Mouse (Mus musculus): Measurements from ENCODE around the gene St6gal2. TPM values are rescaled to one million over a fixed set of nuclear protein-coding genes. Genes with fewer than 3 reads are reported as not detected.

The St6gal2 gene
- polyA plus RNA-seq (2015; fragmentation: Nextera tagmentation; extraction: Ambion mirVana): 18.4 and 18.7 TPM in 2 replicates

DNA sequence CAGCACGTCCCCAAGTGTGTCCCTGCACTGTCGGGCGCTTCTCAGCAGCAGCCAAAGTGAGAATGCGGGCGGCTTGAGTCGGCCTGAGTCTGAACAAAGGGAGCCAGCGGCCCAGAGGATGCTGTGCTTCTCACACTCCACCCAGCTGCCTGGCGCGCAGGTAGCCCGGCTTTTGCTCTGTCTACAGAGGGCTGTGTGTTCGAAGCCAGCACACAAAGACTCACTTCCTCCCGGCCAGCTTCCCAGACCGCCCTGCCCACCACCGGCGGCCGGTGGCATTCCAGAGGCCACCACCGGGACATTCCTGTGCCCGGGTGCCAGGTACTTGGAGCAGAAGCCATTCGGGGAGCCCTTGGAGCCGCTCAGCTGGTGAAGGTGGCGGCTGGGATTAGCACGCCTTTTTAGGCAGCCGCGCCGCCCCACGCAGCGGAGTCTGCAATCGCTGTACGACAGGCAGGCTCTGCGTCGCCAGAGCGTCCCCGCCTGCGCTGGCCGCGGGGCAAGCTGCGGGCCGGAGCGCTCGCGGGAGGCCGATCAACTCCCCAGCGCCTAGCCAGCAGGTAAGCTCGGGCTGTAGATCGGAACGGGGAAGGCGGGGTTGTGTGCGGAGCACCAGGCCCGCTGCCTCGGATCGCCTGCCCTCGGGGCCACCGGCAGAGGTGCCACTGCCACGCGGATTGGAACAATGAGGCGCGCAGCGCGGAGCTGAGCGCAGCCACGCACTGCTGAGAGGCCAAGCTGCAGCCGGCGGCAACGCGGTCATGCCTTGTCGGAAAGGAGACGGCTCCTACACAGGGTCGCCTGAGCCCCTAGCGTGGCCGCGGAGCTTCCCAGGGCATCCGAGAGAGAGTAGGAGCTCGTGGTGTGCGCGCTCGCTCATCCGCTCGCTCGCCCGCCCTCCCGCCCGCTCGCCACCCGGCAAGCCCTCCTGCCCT is at the start of gene St6gal2:
St6gal2 (plus strand) TSS at position 133 of the 935 bp plus-strand sequence.
- Histone ChIP-seq H3K27me3 (no peaks in the 10 kb centered on the region), H3K36me3 (no peaks in the 10 kb centered on the region), H3K4me2 (replicated peaks) (peak within 1 kb of the TSS; percentile 76), H3K4me3 (replicated peaks) (peak within 1 kb of the TSS; percentile 64), H3K27ac (peak within 1 kb of the TSS; percentile 95), H3K4me1 (replicated peaks) (peaks cover 24% of the 10 kb centered on the region), H3K9ac (replicated peaks) (peak within 1 kb of the TSS; percentile 90), H3K9me3 (no peaks in the 10 kb centered on the region)
- peak; percentile 95 for ATAC-seq
- WGBS: under 1% methylated on average over 83 of the region's 84 CpGs

DNA sequence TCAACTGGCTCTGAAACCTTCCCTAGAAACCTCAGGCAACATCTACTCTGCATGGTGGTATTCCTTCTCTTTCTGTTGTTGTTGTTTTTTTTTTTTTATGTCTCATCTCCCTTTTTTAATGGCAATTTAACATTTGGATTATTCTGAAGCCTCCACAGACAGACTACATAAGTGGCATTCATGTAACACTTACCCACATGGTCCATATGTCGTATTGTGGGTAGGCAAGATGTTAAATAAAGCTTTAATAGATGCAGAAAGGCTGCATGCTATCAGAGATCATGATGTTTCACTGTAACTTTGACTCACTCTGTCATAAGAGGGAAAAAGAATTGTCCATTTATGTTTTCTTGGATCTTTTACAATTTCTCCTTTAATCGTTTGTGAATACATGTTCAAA is 39.1 kb upstream of the St6gal2 start:
- H3K27ac ChIP-seq: no peak overlapping the region
- H3K9ac ChIP-seq (replicated peaks): no peak overlapping the region
- H3K4me1 ChIP-seq (replicated peaks): no peaks in the 10 kb centered on the region
- WGBS: 92% methylated on average over 2 of the region's 2 CpGs
- H3K4me2 ChIP-seq (replicated peaks): no peak overlapping the region
- H3K4me3 ChIP-seq (replicated peaks): no peak overlapping the region
- no peaks in the 10 kb centered on the region for H3K9me3 ChIP-seq
- no peaks in the 10 kb centered on the region for H3K27me3 ChIP-seq
- no peak for ATAC-seq
- no peaks in the 10 kb centered on the region for H3K36me3 ChIP-seq

DNA sequence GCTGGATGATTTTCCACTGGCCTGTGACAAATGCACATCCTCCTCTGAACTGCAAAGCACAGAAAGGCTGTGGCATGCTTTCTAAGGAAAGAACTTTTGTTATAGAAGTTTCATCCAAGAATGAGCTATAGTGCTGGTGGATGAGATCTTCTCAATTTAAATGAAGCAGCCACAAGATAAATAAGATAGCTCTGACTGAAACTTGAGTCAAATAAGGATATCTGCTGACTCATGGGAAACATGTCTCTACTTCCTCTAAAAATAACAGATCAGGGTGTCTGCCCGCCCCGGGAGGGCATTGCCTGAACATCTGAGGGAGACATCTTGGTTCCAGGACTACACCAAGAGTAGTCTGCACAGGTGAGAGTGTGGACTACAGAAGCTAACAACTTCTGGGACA is 28.7 kb upstream of the St6gal2 start:
- H3K36me3 ChIP-seq: no peaks in the 10 kb centered on the region
- ATAC-seq: no peak
- no peaks in the 10 kb centered on the region for H3K4me1 ChIP-seq (replicated peaks)
- no peak overlapping the region for H3K27ac ChIP-seq
- H3K9ac ChIP-seq (replicated peaks): no peak overlapping the region
- no peak overlapping the region for H3K4me3 ChIP-seq (replicated peaks)
- no peaks in the 10 kb centered on the region for H3K27me3 ChIP-seq
- WGBS: 91% methylated on average over 2 of the region's 2 CpGs
- no peak overlapping the region for H3K4me2 ChIP-seq (replicated peaks)
- no peaks in the 10 kb centered on the region for H3K9me3 ChIP-seq

DNA sequence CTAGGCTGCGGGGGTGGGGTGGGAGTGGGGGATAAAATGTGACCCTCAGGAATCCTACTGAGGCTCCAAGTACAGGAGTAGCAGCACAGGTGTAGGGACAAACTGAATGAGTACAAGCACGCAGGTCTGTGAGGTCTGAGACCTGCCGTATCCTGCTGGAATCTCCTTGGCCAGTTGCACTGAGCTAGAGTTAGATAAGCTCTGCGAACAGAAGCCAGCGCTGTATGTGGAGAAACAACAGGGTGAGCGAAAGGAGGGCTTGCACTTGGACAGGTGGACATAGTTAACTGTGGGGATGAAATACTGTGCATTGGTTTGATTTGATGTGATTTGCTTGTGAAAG is 974 bp downstream of the St6gal2 start:
- Histone ChIP-seq H3K4me3 (replicated peaks) (peak overlapping the region; percentile 64), H3K9me3 (no peaks in the 10 kb centered on the region), H3K4me1 (replicated peaks) (peaks cover 24% of the 10 kb centered on the region), H3K27me3 (no peaks in the 10 kb centered on the region), H3K36me3 (no peaks in the 10 kb centered on the region), H3K27ac (peak overlapping the region; percentile 95), H3K9ac (replicated peaks) (peak overlapping the region; percentile 90), H3K4me2 (replicated peaks) (peak overlapping the region; percentile 76)
- WGBS: 0% methylated on average over 6 of the region's 6 CpGs
- ATAC-seq: peak; percentile 80

DNA sequence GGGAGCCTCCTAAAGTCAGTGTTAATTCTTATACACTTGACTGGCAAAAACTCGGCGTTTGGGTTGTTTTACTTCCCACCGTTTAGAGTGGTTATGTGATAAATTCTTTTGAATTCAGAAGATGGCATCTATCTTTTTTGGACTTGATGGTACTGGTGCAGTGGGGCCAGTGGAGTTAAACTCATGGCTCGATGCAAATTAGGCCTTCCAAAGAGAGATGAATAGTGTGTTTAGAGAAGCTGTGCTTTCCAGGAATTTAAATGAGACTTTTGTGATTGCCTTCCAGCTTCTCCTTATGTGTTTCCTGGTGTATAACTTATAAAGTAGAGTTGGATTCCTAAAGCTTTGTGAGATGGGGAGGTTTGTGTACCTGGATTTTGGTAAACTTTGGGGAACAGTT is 1.5 kb downstream of the St6gal2 start:
- Histone ChIP-seq H3K9me3 (no peaks in the 10 kb centered on the region), H3K4me2 (replicated peaks) (peak overlapping the region; percentile 76), H3K4me1 (replicated peaks) (peaks cover 24% of the 10 kb centered on the region), H3K4me3 (replicated peaks) (peak overlapping the region; percentile 64), H3K36me3 (no peaks in the 10 kb centered on the region), H3K9ac (replicated peaks) (peak overlapping the region; percentile 90), H3K27ac (no peak overlapping the region), H3K27me3 (no peaks in the 10 kb centered on the region)
- no peak for ATAC-seq
- 20% methylated on average over 4 of the region's 4 CpGs for WGBS

DNA sequence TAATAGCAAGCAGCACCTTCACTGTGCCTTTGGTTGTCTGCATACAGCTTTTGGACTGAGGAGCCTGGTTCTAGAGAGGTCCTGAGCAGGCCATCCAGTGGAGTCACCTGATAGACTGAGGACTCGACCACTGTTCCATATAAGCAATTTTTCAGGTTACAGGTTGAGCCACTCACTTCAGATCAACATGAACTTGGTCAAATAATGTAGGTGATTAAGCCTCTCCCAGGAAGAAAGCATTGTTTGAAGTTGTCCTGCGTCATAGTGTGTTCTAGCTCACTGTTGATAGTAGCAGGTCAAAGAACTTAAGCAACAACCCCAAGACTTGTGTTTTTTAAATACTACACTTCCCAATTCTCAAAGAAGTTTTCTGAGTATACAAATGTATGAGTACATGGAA is 5.8 kb downstream of the St6gal2 start:
- no peak overlapping the region for H3K27ac ChIP-seq
- H3K9me3 ChIP-seq: no peaks in the 10 kb centered on the region
- no peaks in the 10 kb centered on the region for H3K27me3 ChIP-seq
- peaks cover 19% of the 10 kb centered on the region for H3K4me1 ChIP-seq (replicated peaks)
- no peaks in the 10 kb centered on the region for H3K36me3 ChIP-seq
- ATAC-seq: no peak
- WGBS: 79% methylated on average over 2 of the region's 2 CpGs
- no peak overlapping the region for H3K4me2 ChIP-seq (replicated peaks)
- no peak overlapping the region for H3K4me3 ChIP-seq (replicated peaks)
- H3K9ac ChIP-seq (replicated peaks): no peak overlapping the region

DNA sequence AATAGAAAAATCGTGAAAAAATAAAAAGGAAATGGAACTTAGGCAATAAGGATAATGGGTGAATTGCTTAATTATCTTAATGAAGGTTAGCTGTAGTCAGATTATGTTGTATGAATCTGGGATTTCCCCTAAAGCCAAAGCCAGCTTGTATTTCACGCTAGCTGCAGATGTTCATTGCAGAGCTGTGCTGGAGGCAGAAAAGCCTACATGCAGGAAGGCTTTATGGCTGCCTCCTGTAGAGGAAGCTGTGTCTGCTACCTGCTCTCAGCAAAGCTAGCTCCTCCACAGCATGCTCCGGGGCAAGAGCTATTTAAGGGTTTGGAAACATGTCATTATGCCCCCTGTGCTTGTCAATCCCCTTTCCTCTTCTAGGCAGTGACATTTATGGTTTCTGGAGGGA is 9.3 kb downstream of the St6gal2 start:
- H3K4me3 ChIP-seq (replicated peaks): no peak overlapping the region
- H3K9me3 ChIP-seq: no peaks in the 10 kb centered on the region
- 78% methylated on average over 3 of the region's 3 CpGs for WGBS
- H3K4me2 ChIP-seq (replicated peaks): no peak overlapping the region
- H3K36me3 ChIP-seq: no peaks in the 10 kb centered on the region
- 0 out of 2 replicates have a peak, but pooled peaks cover 8% of the 10 kb centered on the region for H3K4me1 ChIP-seq (replicated peaks)
- ATAC-seq: no peak
- no peaks in the 10 kb centered on the region for H3K27me3 ChIP-seq
- H3K27ac ChIP-seq: no peak overlapping the region
- no peak overlapping the region for H3K9ac ChIP-seq (replicated peaks)

DNA sequence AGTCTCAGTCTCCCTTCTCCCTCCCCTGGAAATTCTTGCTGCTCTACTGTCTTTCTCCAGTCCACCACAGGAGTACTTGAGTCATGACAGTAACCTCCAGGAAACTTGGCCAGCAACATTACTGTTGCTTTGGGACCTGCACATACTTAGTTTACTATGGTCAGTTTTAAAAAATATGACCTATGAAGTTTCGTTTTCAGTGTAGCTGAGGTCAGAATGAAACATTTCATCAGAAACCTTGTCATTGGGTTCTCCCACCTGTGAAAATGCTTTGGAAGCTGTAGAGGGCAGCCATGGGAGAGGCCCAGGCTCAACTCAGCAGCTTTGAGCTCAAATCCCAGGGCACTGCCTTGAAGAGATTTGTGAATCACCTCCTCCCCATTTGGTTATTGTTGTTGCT is 15.0 kb downstream of the St6gal2 start:
- H3K4me3 ChIP-seq (replicated peaks): no peak overlapping the region
- no peaks in the 10 kb centered on the region for H3K36me3 ChIP-seq
- no peak overlapping the region for H3K9ac ChIP-seq (replicated peaks)
- H3K4me2 ChIP-seq (replicated peaks): no peak overlapping the region
- no peak for ATAC-seq
- 79% methylated on average over 1 of the region's 1 CpGs for WGBS
- 0 out of 2 replicates have a peak, but pooled peaks cover 8% of the 10 kb centered on the region for H3K4me1 ChIP-seq (replicated peaks)
- no peaks in the 10 kb centered on the region for H3K9me3 ChIP-seq
- H3K27ac ChIP-seq: no peak overlapping the region
- no peaks in the 10 kb centered on the region for H3K27me3 ChIP-seq

DNA sequence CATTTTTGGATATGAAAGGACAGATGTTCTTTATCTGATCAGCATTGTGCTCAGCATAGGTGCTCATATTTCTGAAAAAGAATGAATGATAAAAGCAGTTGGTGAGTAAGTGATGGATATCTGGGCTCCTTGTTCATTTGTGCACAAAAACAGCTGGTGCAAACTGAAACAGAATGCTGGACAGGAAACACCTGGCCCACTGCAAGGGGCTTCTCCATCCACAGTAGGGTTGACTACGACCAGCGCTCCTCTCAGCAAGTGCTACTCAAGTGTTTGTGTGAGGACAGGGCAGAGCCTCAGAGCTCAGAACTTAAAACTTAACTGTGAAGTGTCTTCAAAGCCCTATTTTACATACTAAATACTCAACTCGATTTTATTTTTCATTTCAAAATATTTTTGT is 22.4 kb downstream of the St6gal2 start:
- no peak overlapping the region for H3K4me3 ChIP-seq (replicated peaks)
- 90% methylated on average over 3 of the region's 3 CpGs for WGBS
- no peak overlapping the region for H3K9ac ChIP-seq (replicated peaks)
- no peaks in the 10 kb centered on the region for H3K9me3 ChIP-seq
- no peak overlapping the region for H3K27ac ChIP-seq
- no peaks in the 10 kb centered on the region for H3K27me3 ChIP-seq
- H3K4me1 ChIP-seq (replicated peaks): no peaks in the 10 kb centered on the region
- no peak overlapping the region for H3K4me2 ChIP-seq (replicated peaks)
- no peak for ATAC-seq
- H3K36me3 ChIP-seq: no peaks in the 10 kb centered on the region

DNA sequence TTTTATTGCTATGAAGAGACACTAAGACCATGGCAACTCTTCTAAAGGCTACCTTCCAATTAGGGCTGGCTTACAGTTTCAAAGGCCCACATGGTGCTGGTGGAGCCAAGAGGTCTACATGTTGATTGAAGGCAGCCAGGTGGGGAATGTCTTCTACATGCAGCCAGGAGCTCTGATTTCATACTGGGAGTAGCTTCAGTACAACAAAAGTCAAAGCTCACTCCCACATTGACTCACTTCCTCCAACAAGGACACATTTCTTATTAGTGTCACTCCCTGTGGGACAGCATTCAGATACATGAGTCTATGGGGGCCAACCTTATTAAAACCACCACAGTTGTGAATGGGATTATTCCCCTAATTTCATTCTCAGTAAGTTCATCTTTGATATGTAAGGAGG is 23.8 kb downstream of the St6gal2 start:
- Histone ChIP-seq H3K4me1 (replicated peaks) (no peaks in the 10 kb centered on the region), H3K4me2 (replicated peaks) (no peak overlapping the region), H3K9me3 (no peaks in the 10 kb centered on the region), H3K27me3 (no peaks in the 10 kb centered on the region), H3K36me3 (no peaks in the 10 kb centered on the region), H3K4me3 (replicated peaks) (no peak overlapping the region), H3K27ac (no peak overlapping the region), H3K9ac (replicated peaks) (no peak overlapping the region)
- ATAC-seq: no peak

DNA sequence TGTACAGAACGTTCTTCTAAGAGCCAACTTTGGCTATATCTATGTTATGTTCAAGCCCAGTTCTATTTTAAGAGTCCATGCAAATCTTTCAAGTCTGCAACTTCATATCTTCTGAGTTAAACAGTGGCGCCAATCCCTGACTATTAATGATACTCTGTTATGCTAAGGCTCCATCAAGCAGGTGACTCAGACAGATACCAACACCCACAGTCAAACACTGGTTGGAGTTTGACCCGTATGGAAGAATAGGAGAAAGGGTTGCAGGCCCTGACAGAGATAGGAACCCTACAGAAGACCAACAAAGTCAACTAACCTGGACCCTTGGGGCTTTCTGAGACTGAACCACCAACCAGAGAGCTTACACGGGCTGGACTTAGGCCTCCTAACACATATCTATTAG is 30.8 kb downstream of the St6gal2 start:
- 90% methylated on average over 4 of the region's 4 CpGs for WGBS
- Histone ChIP-seq H3K4me2 (replicated peaks) (no peak overlapping the region), H3K9ac (replicated peaks) (no peak overlapping the region)

DNA sequence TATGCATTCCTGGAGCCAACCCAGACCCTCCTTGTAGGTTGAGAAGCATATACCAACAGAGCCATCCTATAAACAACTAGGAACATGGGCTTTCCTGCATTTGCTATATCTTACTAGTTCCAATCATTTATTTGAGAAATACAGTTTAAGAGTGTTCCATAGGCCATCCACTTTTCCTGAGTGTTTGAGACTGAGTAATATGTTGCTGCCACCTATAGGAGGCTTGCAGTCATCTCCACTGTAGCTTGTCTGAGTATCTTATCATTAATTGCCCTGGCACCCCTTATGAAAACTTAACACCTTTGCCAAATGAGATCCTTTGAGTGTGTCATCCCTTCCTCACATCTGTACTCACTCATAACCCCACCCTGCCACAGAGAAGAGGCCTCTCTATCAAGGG is 32.2 kb downstream of the St6gal2 start:
- H3K9me3 ChIP-seq: no peaks in the 10 kb centered on the region
- no peaks in the 10 kb centered on the region for H3K4me1 ChIP-seq (replicated peaks)
- H3K27ac ChIP-seq: no peak overlapping the region
- H3K36me3 ChIP-seq: peaks cover 13% of the 10 kb centered on the region
- H3K27me3 ChIP-seq: no peaks in the 10 kb centered on the region
- no peak overlapping the region for H3K4me3 ChIP-seq (replicated peaks)
- ATAC-seq: peak; percentile 46; the same call in 1 of the 2 replicates
- H3K4me2 ChIP-seq (replicated peaks): no peak overlapping the region
- H3K9ac ChIP-seq (replicated peaks): no peak overlapping the region

More for the DNA sequence above, 30.8 kb downstream of the St6gal2 start:
- no peak for ATAC-seq
- H3K4me3 ChIP-seq (replicated peaks): no peak overlapping the region
- no peaks in the 10 kb centered on the region for H3K9me3 ChIP-seq
- no peak overlapping the region for H3K27ac ChIP-seq
- H3K36me3 ChIP-seq: 0 out of 2 replicates have a peak, but pooled peaks cover 6% of the 10 kb centered on the region
- H3K27me3 ChIP-seq: no peaks in the 10 kb centered on the region
- H3K4me1 ChIP-seq (replicated peaks): no peaks in the 10 kb centered on the region
